ENCODE assay signal across 18 mouse cellular contexts in the genomic region with DNA sequence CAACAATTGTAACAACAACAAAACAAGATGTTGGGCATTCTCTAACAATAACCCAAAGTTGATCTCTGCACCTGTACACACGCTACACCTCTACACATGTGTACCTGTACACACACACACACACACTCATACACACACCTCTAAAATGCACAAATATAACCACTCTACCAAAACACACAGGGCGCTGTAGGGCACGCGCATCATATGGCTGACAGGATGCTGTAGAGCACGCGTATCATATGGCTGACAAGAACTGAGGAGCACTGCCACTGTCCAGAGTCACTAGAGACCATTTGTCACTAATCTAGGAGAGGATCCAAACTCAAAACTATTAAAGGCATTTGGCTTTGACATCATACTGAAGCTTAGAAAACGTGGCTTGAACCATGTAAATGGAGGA.
"Had no signal": no experiment of that assay in that cellular context is flagged by ENCODE, and none has a peak within 500 bp of the region (broad histone marks: within the 10 kb centered on the region; RNA-seq: fewer than 3 reads in every experiment).

No protein-coding gene starts in this region.

- H3K27ac ChIP-seq: midbrain, embryonic 10.5 days; midbrain, embryonic 12.5 days; neural tube, embryonic 13.5 days; neural tube, embryonic 15.5 days; stomach, embryonic 15.5 days; stomach, postnatal 0 days had no signal

- H3K4me1 ChIP-seq: neural tube, embryonic 13.5 days; neural tube, embryonic 15.5 days; stomach, embryonic 15.5 days had no signal

- DNase-seq: lung, adult 18-20 months; lung, embryonic 14.5 days; lung, postnatal 10 days; lung, postnatal 4 days; midbrain, embryonic 14.5 days; retina, postnatal 1 day; right cerebral cortex, adult 18-20 months; right cerebral cortex, postnatal 14 days; thymus, adult 2 months; thymus, postnatal 25 days; thymus, postnatal 4 days had no signal

- H3K4me3 ChIP-seq: midbrain, embryonic 10.5 days; midbrain, embryonic 12.5 days; myocyte; neural tube, embryonic 13.5 days; neural tube, embryonic 15.5 days; stomach, embryonic 15.5 days had no signal

- H3K9me3 ChIP-seq: midbrain, embryonic 10.5 days; midbrain, embryonic 12.5 days; neural tube, embryonic 13.5 days; neural tube, embryonic 15.5 days; stomach, embryonic 15.5 days had no signal

- H3K27me3 ChIP-seq: midbrain, embryonic 12.5 days; neural tube, embryonic 13.5 days; neural tube, embryonic 15.5 days; stomach, embryonic 15.5 days had no signal

- H3K36me3 ChIP-seq: midbrain, embryonic 10.5 days; midbrain, embryonic 12.5 days; neural tube, embryonic 13.5 days; neural tube, embryonic 15.5 days; stomach, embryonic 15.5 days had no signal
